Mouse (Mus musculus) liver, adult 2 months (tissue): ENCODE measurements around the gene Rbm20.

Source experiments
- CTCF ChIP-seq: fragments of 200-500 bp; IDR thresholded peaks from 2 replicates; pipeline ENCODE4 v1.5.1; 2011; ENCODE audit warnings: low read depth, low read length, control low read depth
- POLR2A ChIP-seq: fragments of 200-500 bp; IDR thresholded peaks from 2 replicates; pipeline ENCODE4 v1.6.1; 2011; ENCODE audit warnings: low read length, control low read depth; ENCODE audit not compliant: insufficient read depth; ENCODE audit errors: extremely low read depth

GRCm38 (mm10) chr19:53644020-53644595 lies 33.0 kb upstream of the Rbm20 start:
- TF ChIP-seq CTCF: no peak
- no peak for TF ChIP-seq POLR2A
